Mouse (Mus musculus): ENCODE measurements around the gene Hlx.

DNA sequence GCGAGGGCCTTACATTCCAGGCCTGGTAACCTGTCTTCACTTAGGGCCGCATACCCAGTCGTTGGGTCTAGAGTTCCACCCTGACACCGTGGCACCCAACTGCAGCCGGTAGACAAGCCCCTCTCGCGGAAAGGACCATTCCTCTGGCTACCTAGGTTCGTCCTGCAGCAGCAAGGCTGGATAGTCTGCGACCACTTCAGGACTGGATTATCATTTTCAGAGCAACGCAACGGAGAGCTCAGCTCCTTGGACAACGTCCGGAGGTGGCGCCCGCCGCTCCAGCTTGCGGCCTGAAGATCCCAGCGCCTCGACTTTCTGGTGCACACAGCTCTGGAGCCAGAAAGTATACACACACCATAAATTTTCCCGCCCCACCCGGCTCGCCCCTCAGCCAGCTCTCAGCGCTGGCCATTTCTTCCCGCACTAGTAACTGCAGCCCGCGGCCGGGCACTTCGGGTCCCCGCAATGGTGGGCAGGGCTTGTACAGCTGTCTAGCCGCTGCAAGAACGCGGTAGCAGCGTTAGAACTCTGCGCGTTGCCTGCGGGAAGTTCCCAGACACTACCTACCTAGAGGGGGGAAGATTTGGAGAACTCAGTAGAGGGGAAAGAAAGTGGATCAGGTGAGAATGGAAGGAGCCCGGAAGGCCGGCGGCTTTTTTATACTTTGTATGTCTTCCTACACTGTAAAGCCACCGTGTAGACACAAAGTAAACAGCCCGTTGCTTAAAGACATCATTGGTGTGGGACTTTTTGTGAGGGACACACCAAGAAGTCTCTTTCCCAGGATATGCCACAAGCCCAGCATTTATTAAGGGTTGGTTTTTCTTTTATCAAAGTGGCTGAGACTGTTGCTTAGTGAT lies 13.9 kb downstream of the Hlx start:
- TF ChIP-seq CTCF (conservative IDR thresholded peaks at IDR 0.05; ENCODE audit: low read length): no peak
- no peak for TF ChIP-seq POU5F1 (IDR thresholded peaks at IDR 0.05; ENCODE audit: borderline replicate concordance, low read length)
- no peak for TF ChIP-seq NANOG (IDR thresholded peaks at IDR 0.05; ENCODE audit: borderline replicate concordance, low read length)
